Mouse (Mus musculus) CH12.LX (cell line): ENCODE measurements around the gene Dpf3. TPM values are rescaled to one million over a fixed set of nuclear protein-coding genes. Genes with fewer than 3 reads are reported as not detected.

ENCODE experiments used
- DNase-seq: peaks from one replicate; pipeline ENCODE4 v3.0.0-alpha.2; 2013; ENCODE audit errors: extremely low read depth
- H3K27ac ChIP-seq: 2 replicates; pipeline ENCODE4 v1.5.1; 2012; ENCODE audit warnings: low read depth, mild to moderate bottlenecking, control low read depth, moderate library complexity; ENCODE audit not compliant: insufficient read depth
- H3K27me3 ChIP-seq: replicated peaks from 2 replicates; pipeline ENCODE3; 2012; ENCODE audit warnings: inconsistent platforms
- H3K36me3 ChIP-seq, 2 experiments: replicated peaks in 1 of 2; 2 replicates each; pipeline versions ENCODE3 to v1.6.1; 2012; ENCODE audit warnings: inconsistent platforms in 1 of 2, low read length in 1 of 2, mild to moderate bottlenecking in 1 of 2, mixed read lengths in 1 of 2, moderate library complexity in 1 of 2; ENCODE audit not compliant: control insufficient read depth in 1 of 2, insufficient read depth in 1 of 2
- H3K4me1 ChIP-seq, 2 experiments: 2 replicates each; pipeline ENCODE4 v1.6.1; 2012; ENCODE audit warnings: inconsistent platforms in 1 of 2, moderate library complexity in 1 of 2; ENCODE audit not compliant: insufficient read depth in 2 of 2, control insufficient read depth in 1 of 2
- H3K4me2 ChIP-seq: 2 replicates; pipeline ENCODE4 v1.6.1; 2012; ENCODE audit warnings: low read depth, mild to moderate bottlenecking, control low read depth; ENCODE audit not compliant: poor library complexity, insufficient read depth, severe bottlenecking
- H3K4me3 ChIP-seq, 3 experiments: fragments of 150-350 bp in 1 of 3; sonication (generic) in 1 of 3; replicated peaks in 1 of 3; 2 replicates each; pipeline versions ENCODE3 to v1.5.1; 2011 to 2012; ENCODE audit warnings: low read depth in 2 of 3, low read length in 2 of 3, mild to moderate bottlenecking in 2 of 3, moderate library complexity in 2 of 3, control low read depth in 1 of 3, improper control_type of control experiment in 1 of 3, inconsistent platforms in 1 of 3, mixed read lengths in 1 of 3; ENCODE audit not compliant: poor library complexity in 1 of 3
- H3K79me2 ChIP-seq: replicated peaks from 2 replicates; pipeline ENCODE4 v1.6.1; 2012; ENCODE audit warnings: mild to moderate bottlenecking, moderate library complexity; ENCODE audit not compliant: control insufficient read depth, poor library complexity, insufficient read depth, severe bottlenecking; ENCODE audit errors: extremely low read depth
- H3K9ac ChIP-seq: 2 replicates; pipeline ENCODE4 v1.6.1; 2012; ENCODE audit warnings: low read depth, mild to moderate bottlenecking, control low read depth, moderate library complexity; ENCODE audit not compliant: insufficient read depth
- H3K9me3 ChIP-seq: replicated peaks from 2 replicates; pipeline ENCODE3; 2012; ENCODE audit warnings: low read length, inconsistent platforms, mixed read lengths
- CHD1 ChIP-seq: IDR thresholded peaks from 2 replicates; pipeline ENCODE4 v1.6.1; 2012; ENCODE audit warnings: low read depth, low read length, improper control_type of control experiment, inconsistent platforms
- CTCF ChIP-seq, 2 experiments: IDR thresholded peaks in 1 of 2; conservative IDR thresholded peaks in 1 of 2; 2 replicates each; pipeline ENCODE4 v1.5.1; 2011 to 2012; ENCODE audit warnings: low read depth in 2 of 2, low read length in 2 of 2, improper control_type of control experiment in 1 of 2, inconsistent platforms in 1 of 2, mild to moderate bottlenecking in 1 of 2, moderate library complexity in 1 of 2
- E2F4 ChIP-seq: IDR thresholded peaks from 2 replicates; pipeline ENCODE4 v1.6.1; 2011; ENCODE audit warnings: low read depth, low read length, improper control_type of control experiment; ENCODE audit not compliant: insufficient replicate concordance
- EP300 ChIP-seq: IDR thresholded peaks from 2 replicates; pipeline ENCODE4 v1.6.1; 2011; ENCODE audit warnings: low read length, improper control_type of control experiment
- GABPA ChIP-seq: IDR thresholded peaks from 2 replicates; pipeline ENCODE4 v1.6.1; 2012; ENCODE audit warnings: low read depth, low read length, improper control_type of control experiment, inconsistent platforms; ENCODE audit not compliant: insufficient replicate concordance
- IRF4 ChIP-seq: IDR thresholded peaks from 2 replicates; pipeline ENCODE4 v1.6.1; 2014; ENCODE audit warnings: low read depth, mild to moderate bottlenecking, inconsistent platforms, low read length, improper control_type of control experiment
- JUN ChIP-seq: IDR thresholded peaks from 2 replicates; pipeline ENCODE4 v1.6.1; 2011; ENCODE audit warnings: low read depth, mild to moderate bottlenecking, low read length, improper control_type of control experiment, moderate library complexity; ENCODE audit not compliant: insufficient read depth
- MAX ChIP-seq: IDR thresholded peaks from 2 replicates; pipeline ENCODE4 v1.6.1; 2011; ENCODE audit warnings: low read length, improper control_type of control experiment
- MAZ ChIP-seq: IDR thresholded peaks from 2 replicates; pipeline ENCODE4 v1.6.1; 2012; ENCODE audit warnings: low read depth, mild to moderate bottlenecking, inconsistent platforms, low read length, improper control_type of control experiment, moderate library complexity
- MEF2A ChIP-seq: IDR thresholded peaks from 2 replicates; pipeline ENCODE4 v1.6.1; 2014; ENCODE audit warnings: low read depth, mild to moderate bottlenecking, inconsistent platforms, low read length, improper control_type of control experiment, borderline replicate concordance
- MXI1 ChIP-seq: IDR thresholded peaks from 2 replicates; pipeline ENCODE4 v1.6.1; 2011; ENCODE audit warnings: mild to moderate bottlenecking, low read depth, low read length, improper control_type of control experiment
- NELFE ChIP-seq: IDR thresholded peaks from 2 replicates; pipeline ENCODE4 v1.6.1; 2011; ENCODE audit warnings: low read depth, low read length, improper control_type of control experiment
- PAX5 ChIP-seq: IDR thresholded peaks from 2 replicates; pipeline ENCODE4 v1.6.1; 2012; ENCODE audit warnings: low read length, inconsistent platforms, mixed read lengths
- RCOR1 ChIP-seq: conservative IDR thresholded peaks from 2 replicates; pipeline ENCODE4 v1.6.1; 2012; ENCODE audit warnings: low read depth, mild to moderate bottlenecking, inconsistent platforms, low read length, improper control_type of control experiment
- SIN3A ChIP-seq: IDR thresholded peaks from 2 replicates; pipeline ENCODE4 v1.6.1; 2012; ENCODE audit warnings: low read length, improper control_type of control experiment, inconsistent platforms
- SMC3 ChIP-seq: IDR thresholded peaks from 2 replicates; pipeline ENCODE4 v1.6.1; 2011; ENCODE audit warnings: low read depth, low read length, improper control_type of control experiment
- TCF12 ChIP-seq: IDR thresholded peaks from 2 replicates; pipeline ENCODE4 v1.6.1; 2014; ENCODE audit warnings: low read depth, mild to moderate bottlenecking, inconsistent platforms, low read length, improper control_type of control experiment
- USF1 ChIP-seq: IDR thresholded peaks from 2 replicates; pipeline ENCODE4 v1.6.1; 2014; ENCODE audit warnings: low read depth, mild to moderate bottlenecking, inconsistent platforms, low read length, improper control_type of control experiment
- ZMIZ1 ChIP-seq: IDR thresholded peaks from 2 replicates; pipeline ENCODE4 v1.6.1; 2012; ENCODE audit warnings: low read depth, mild to moderate bottlenecking, inconsistent platforms, low read length, improper control_type of control experiment
- dilution Hi-C: fragments of 300-500 bp; cut with MboI; formaldehyde crosslinking; loops from 2 replicates; pipeline ENCODE4 v1.14.3; 2020; ENCODE audit warnings: low sequenced_read_pairs; ENCODE audit not compliant: extremely low pct_unique_long_range_greater_than_20kb, extremely low pct_ligation_motif_present
- in situ Hi-C: fragments of 300-500 bp; cut with MboI; formaldehyde crosslinking; loops from 3 replicates; pipeline ENCODE4 v1.14.3; 2019; ENCODE audit warnings: low sequenced_read_pairs, low pct_ligation_motif_present, low pct_unique_long_range_greater_than_20kb, mixed read lengths
- polyA plus RNA-seq: library from polyadenylated mRNA; unstranded; fragments of >175 nt; gene quantifications from 2 replicates; pipeline ENCODE4 v1.2.1, GENCODE M21; 2012; ENCODE audit warnings: low read depth; ENCODE audit not compliant: insufficient read length
- total RNA-seq, 2 experiments: library from RNA; depleted of rRNA; stranded (reverse); fragments of 300-350 nt in 1 of 2; fragments of >200 nt in 1 of 2; gene quantifications; 2 replicates each; pipeline ENCODE4 v1.2.3; 2012 to 2014

Dpf3 gene
- total and polyA plus RNA-seq, 3 experiments: 0.42 to 1.2 (median 1.2) TPM

DNA sequence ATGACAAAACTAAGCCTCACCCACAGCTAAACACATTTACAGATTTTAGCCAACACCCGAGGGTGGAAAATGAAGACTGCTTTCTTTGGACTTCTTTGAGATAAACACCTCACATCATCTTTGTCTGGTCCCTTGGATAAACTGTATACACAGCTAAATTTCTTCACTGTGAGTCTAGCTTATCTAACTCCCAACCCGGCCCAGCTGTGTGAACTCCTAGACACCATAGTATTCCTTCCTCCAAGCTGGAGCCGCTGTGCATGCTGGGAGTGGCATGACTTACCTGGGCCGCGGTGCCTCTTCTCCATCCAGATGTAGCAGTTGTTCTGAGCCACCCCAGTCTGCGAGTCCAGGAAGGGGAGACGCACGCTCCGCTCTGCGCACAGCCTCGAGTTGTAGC, 117.3 kb downstream of the Dpf3 start:
- no peaks in the 10 kb centered on the region for H3K9me3 ChIP-seq
- in situ Hi-C loops: no loop called here
- DNase-seq: no peak
- peaks cover 0 to 6% of the 10 kb centered on the region in 2 experiments; a peak in 1 of 4 replicates for H3K4me1 ChIP-seq
- no peaks in the 10 kb centered on the region for H3K27me3 ChIP-seq
- no peaks in the 10 kb centered on the region for H3K79me2 ChIP-seq
- H3K9ac ChIP-seq: no peak overlapping the region
- dilution Hi-C loops: no loop called here
- no peak overlapping the region for H3K27ac ChIP-seq
- no peaks in the 10 kb centered on the region for H3K36me3 ChIP-seq
- no peak overlapping the region for H3K4me2 ChIP-seq
- no peak overlapping the region for H3K4me3 ChIP-seq
- TF ChIP-seq PAX5: no peak
- TF ChIP-seq GABPA: no peak
- TF ChIP-seq USF1: no peak
- TF ChIP-seq E2F4: no peak
- no peak for TF ChIP-seq SMC3
- TF ChIP-seq MAZ: no peak
- TF ChIP-seq SIN3A: no peak
- no peak for TF ChIP-seq MEF2A
- no peak for TF ChIP-seq RCOR1

DNA sequence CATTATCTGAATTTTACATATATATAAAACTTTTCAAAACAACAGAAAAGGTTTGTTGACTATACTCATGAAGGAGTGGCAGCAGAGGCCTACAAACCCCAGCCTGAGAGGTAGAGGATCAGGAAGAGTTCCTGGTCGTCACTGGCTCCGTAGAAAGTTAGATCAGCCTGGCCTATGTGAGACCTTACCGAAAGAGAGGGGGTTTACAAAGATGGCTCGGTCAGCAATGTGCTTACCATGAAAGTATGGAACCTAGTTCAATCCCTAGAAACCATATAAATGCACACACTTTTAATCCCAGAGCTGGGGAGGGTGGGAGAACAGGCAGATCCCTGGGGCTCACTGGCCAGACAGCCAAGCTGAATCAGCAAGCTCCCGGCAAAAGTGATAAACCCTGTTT, 118.1 kb downstream of the Dpf3 start:
- Histone ChIP-seq H3K9me3 (peaks cover 4% of the 10 kb centered on the region), H3K36me3 (no peaks in the 10 kb centered on the region)
- TF ChIP-seq IRF4 (no peak), JUN (no peak), MXI1 (no peak), MAX (no peak), EP300 (no peak), CTCF (conservative IDR thresholded peaks at IDR 0.05 in 1 of 2, IDR thresholded peaks at IDR 0.05 in 1 of 2; ENCODE audit: low read depth in 2 of 2, low read length in 2 of 2) (no peak), GABPA (no peak), E2F4 (no peak), SIN3A (no peak), SMC3 (no peak), MAZ (no peak), USF1 (no peak), TCF12 (no peak), ZMIZ1 (no peak), CHD1 (no peak), NELFE (no peak), RCOR1 (no peak)
- TF ChIP-seq, all 38 proteins: peak for 0
- Histone ChIP-seq H3K4me3 (no peak overlapping the region), H3K27me3 (no peaks in the 10 kb centered on the region), H3K27ac (no peak overlapping the region), H3K9ac (no peak overlapping the region), H3K4me2 (no peak overlapping the region), H3K79me2 (no peaks in the 10 kb centered on the region), H3K4me1 (0 out of 4 replicates have a peak, but pooled peaks cover 0 to 6% of the 10 kb centered on the region in 2 experiments)
- dilution Hi-C loops: no loop called here
- in situ Hi-C loops: no loop called here
- DNase-seq: no peak
